Mouse (Mus musculus) thymus, adult 2 months (tissue): Measurements from ENCODE around the gene Gjc2.

Source experiments
- CTCF ChIP-seq: fragments of 200-500 bp; IDR thresholded peaks from 2 replicates; pipeline ENCODE4 v1.5.1; 2012; ENCODE audit warnings: mild to moderate bottlenecking, control low read depth, low read length, moderate library complexity, borderline replicate concordance; ENCODE audit not compliant: control insufficient read depth, poor library complexity, insufficient read depth; ENCODE audit errors: extremely low read depth
- POLR2A ChIP-seq: fragments of 200-500 bp; IDR thresholded peaks from 2 replicates; pipeline ENCODE4 v1.6.1; 2012; ENCODE audit warnings: mild to moderate bottlenecking, low read length, control low read depth, moderate library complexity; ENCODE audit not compliant: control insufficient read depth, poor library complexity, insufficient read depth; ENCODE audit errors: extremely low read depth

- TF ChIP-seq CTCF = peak; percentile 36; the same call in 1 of the 2 replicates
- peak; percentile 44 for TF ChIP-seq POLR2A
These were observed 19.3 kb upstream of the Gjc2 start, which contains the start of gene Mrpl55 for GRCm38 (mm10) chr11:59202081-59202995.
